Mouse (Mus musculus): ENCODE measurements around the gene Zic5.
A peak's percentile ranks its signal among the peaks of the same experiment; 100 is the strongest.

Zic5 gene

GRCm38 (mm10) chr14:122464763-122465741, at the start of gene Zic5:
Gene Zic5, minus strand, starts transcription at chr14:122465677.
- peak; percentile 47 for DNase-seq

- no peak for DNase-seq
These were observed 48.1 kb upstream of the Zic5 start for GRCm38 (mm10) chr14:122513511-122514036.

- no peak for DNase-seq
These were observed 46.0 kb upstream of the Zic5 start for GRCm38 (mm10) chr14:122511519-122511918.

- DNase-seq, result no peak
These were observed 43.6 kb upstream of the Zic5 start for GRCm38 (mm10) chr14:122509058-122509457.

- no peak for DNase-seq
These were observed 26.5 kb upstream of the Zic5 start for GRCm38 (mm10) chr14:122492015-122492414.

- DNase-seq, result no peak
These were observed 26.0 kb upstream of the Zic5 start for GRCm38 (mm10) chr14:122491521-122491920.

GRCm38 (mm10) chr14:122490441-122491328, 25.2 kb upstream of the Zic5 start, which contains the start of gene Gm10837:
Gene Gm10837, plus strand, starts transcription at chr14:122490586.
- DNase-seq, result no peak

GRCm38 (mm10) chr14:122489686-122490414, 24.4 kb upstream of the Zic5 start:
- DNase-seq, result no peak

GRCm38 (mm10) chr14:122489041-122489440, 23.6 kb upstream of the Zic5 start:
- no peak for DNase-seq

GRCm38 (mm10) chr14:122487366-122487765, 21.9 kb upstream of the Zic5 start:
- DNase-seq, result no peak

- no peak for DNase-seq
These were observed 21.1 kb upstream of the Zic5 start for GRCm38 (mm10) chr14:122486611-122487010.

- DNase-seq, result no peak
These were observed 20.2 kb upstream of the Zic5 start for GRCm38 (mm10) chr14:122485635-122486181.

GRCm38 (mm10) chr14:122484844-122485551, 19.5 kb upstream of the Zic5 start:
- DNase-seq, result no peak

- no peak for DNase-seq
These were observed 19.0 kb upstream of the Zic5 start for GRCm38 (mm10) chr14:122484458-122484843.

- DNase-seq, result no peak
These were observed 18.3 kb upstream of the Zic5 start for GRCm38 (mm10) chr14:122483556-122484421.

GRCm38 (mm10) chr14:122483024-122483385, 17.5 kb upstream of the Zic5 start:
- DNase-seq, result no peak

- no peak for DNase-seq
These were observed 16.9 kb upstream of the Zic5 start for GRCm38 (mm10) chr14:122482081-122483023.

- DNase-seq, result no peak
These were observed 15.7 kb upstream of the Zic5 start for GRCm38 (mm10) chr14:122481181-122481580.

- DNase-seq, result no peak
These were observed 14.9 kb upstream of the Zic5 start for GRCm38 (mm10) chr14:122480355-122480754.

All from right cerebral cortex, postnatal 25 days (tissue).